Mouse (Mus musculus) adrenal gland, postnatal 25 days (tissue): ENCODE data around the gene Krtap9-3. TPM values are rescaled to one million over a fixed set of nuclear protein-coding genes. Genes with fewer than 3 reads are reported as not detected.

Source experiments
- DNase-seq: peaks from one replicate; pipeline ENCODE4 v3.0.0; 2021; ENCODE audit warnings: mixed read lengths
- total RNA-seq: library from RNA; stranded (reverse); gene quantifications from 2 replicates; pipeline ENCODE4 v1.2.3, GENCODE M21; 2021

Gene Krtap9-3
- total RNA-seq, 1 experiment from 2014 or later, result not detected

- DNase-seq, result no peak
Measured at GRCm38 (mm10) chr11:99566530-99566929, 31.4 kb downstream of the Krtap9-3 start, which contains the start of gene Krtap3-1. TSS of gene Krtap3-1 (minus strand) at chr11:99566630.

DNA sequence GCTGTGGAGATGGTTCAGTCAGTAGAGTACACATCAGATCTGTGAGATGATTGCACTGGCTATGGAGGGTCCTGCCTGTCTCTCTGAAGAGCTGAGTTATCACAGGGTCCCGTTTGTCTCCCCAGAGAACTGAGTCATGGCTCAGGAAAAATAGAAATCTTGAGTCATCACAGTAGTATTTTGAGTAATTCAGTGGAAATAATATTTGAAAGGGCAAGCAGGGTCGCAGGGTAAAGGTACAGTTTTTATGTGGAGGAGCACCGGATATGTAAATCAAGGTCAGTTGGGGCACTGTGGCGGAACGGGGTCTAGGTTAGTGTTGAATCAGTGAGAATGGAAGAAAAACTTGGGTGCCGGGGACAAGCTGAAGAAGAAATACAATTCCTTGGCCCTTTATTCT, 35.3 kb downstream of the Krtap9-3 start:
- no peak for DNase-seq

DNA sequence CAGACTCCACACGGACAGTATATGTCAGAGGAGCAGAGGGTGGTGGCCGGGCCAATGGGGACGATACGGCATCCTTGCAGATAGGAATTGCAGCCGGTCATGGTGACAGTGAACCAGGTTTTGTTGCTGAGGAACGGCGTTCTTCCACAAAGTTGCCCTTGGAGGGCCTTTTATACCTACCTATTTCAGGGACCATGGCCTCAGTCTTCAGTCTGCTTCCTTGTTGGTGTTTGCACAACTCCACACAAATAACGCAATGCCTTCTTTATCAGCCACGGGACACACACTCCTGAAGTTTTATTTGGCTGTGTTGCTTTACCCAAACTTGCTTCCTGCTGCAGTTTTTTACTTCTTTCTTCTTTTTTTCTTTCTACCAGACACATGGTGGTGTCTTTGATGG, 38.5 kb downstream of the Krtap9-3 start, which contains the start of gene Gm11939:
Gene Gm11939 (minus strand): TSS at position 101 of the 400 bp plus-strand sequence.
- DNase-seq, result no peak

DNA sequence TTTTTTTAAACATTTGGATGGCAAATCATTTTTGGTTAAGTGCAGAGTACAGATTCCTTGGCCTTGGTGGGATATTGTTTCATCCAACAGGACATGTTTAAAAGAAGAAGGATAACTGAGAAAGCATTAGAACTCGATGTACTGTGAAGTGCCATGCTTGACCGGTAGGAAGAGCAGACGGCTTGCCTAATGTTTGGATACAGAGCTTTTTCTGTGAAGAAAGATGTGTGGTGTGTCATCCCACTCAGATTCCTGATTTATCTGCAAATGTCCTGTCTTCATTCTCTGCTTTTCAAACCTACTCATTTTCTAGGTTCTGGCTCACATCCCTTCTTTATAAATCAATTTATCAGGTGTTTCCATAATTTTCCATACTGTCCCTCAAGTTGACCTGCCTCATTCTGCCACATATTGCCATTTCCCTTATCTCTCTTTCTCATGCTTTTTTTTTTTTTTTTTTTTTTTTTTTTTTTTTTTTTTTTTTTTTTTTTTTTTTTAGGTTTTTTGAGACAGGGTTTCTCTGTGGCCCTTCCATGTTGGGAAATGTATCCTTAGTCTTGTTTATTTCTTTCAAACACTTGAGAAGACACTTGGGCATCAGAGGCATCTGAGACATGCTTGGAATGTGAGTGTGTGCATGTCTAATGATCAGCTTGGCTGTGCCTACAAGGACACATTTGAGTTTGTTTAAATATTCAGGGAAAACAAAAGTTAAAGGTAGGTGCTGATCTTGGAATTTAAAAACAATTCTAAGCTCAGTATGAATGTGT, 39.7 kb downstream of the Krtap9-3 start:
- no peak for DNase-seq

GRCm38 (mm10) chr11:99556753-99557152, 41.2 kb downstream of the Krtap9-3 start, which contains the start of gene Krtap3-2:
TSS of gene Krtap3-2 (minus strand) at chr11:99556853.
- no peak for DNase-seq

GRCm38 (mm10) chr11:99556195-99556594, 41.7 kb downstream of the Krtap9-3 start:
- DNase-seq, result no peak

DNA sequence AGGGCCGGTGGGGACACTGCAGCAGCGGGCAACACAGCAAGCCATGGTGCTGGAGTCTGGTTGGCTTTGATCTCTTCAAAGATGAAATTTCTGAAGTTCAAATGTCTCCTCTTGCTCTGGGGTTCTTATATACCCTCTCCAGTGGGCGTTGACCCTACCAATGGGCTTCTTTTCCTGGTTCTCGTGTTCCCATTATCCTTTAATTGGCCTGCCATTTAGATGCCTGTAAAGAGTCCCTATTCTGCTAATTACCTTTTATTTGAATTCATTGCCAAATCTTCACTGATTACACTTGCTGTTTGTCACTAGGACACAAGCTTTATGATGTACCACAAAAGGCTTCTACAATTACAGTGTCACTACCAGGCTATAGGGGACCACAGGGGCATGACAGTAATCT, 47.1 kb downstream of the Krtap9-3 start, which contains the start of gene Krtap3-3:
Gene Krtap3-3 (minus strand): TSS at position 101 of the 400 bp plus-strand sequence.
- DNase-seq, result no peak

GRCm38 (mm10) chr11:99547892-99548291, 50.0 kb downstream of the Krtap9-3 start:
- no peak for DNase-seq

Other genes starting within 250 kb of the Krtap9-3 start
- gene Krt27, start 247.0 kb downstream of the Krtap9-3 start, total RNA-seq, result not detected in 2 replicates
- not detected in 2 replicates for gene Krt28, start 223.2 kb downstream of the Krtap9-3 start, total RNA-seq
- 4.3 and 7.7 TPM in 2 replicates for gene Krt10, start 208.7 kb downstream of the Krtap9-3 start, total RNA-seq
- not detected in 2 replicates for gene Krt12, start 175.8 kb downstream of the Krtap9-3 start, total RNA-seq
- gene Krt20, start 160.0 kb downstream of the Krtap9-3 start, total RNA-seq, result 0.15 TPM in 1 of 2 replicates, not detected in the other
- gene Krt23, start 105.0 kb downstream of the Krtap9-3 start, total RNA-seq, result not detected in 2 replicates
- not detected in 2 replicates for gene Krt39, start 76.8 kb downstream of the Krtap9-3 start, total RNA-seq
- not detected in 2 replicates for gene Krt40, start 54.9 kb downstream of the Krtap9-3 start, total RNA-seq
- gene Krtap3-3, start 47.2 kb downstream of the Krtap9-3 start, total RNA-seq, result not detected in 2 replicates
- not detected in 2 replicates for gene Krtap3-2, start 41.3 kb downstream of the Krtap9-3 start, total RNA-seq
- not detected in 2 replicates for gene Gm11939, start 38.6 kb downstream of the Krtap9-3 start, total RNA-seq
- not detected in 2 replicates for gene Krtap3-1, start 31.5 kb downstream of the Krtap9-3 start, total RNA-seq
- not detected in 2 replicates for gene Krtap1-5, start 17.1 kb downstream of the Krtap9-3 start, total RNA-seq
- not detected in 2 replicates for gene Krtap1-4, start 14.5 kb downstream of the Krtap9-3 start, total RNA-seq
- gene Krtap1-3, start 6.8 kb downstream of the Krtap9-3 start, total RNA-seq, result not detected in 2 replicates
- not detected in 2 replicates for gene Gm11938, start 5.2 kb upstream of the Krtap9-3 start, total RNA-seq
- gene Gm11937, start 12.1 kb upstream of the Krtap9-3 start, total RNA-seq, result not detected in 2 replicates
- not detected in 2 replicates for gene Krtap2-4, start 16.7 kb upstream of the Krtap9-3 start, total RNA-seq
- not detected in 2 replicates for gene Gm11562, start 22.3 kb upstream of the Krtap9-3 start, total RNA-seq
- not detected in 2 replicates for gene Krtap4-1, start 30.1 kb upstream of the Krtap9-3 start, total RNA-seq
- not detected in 2 replicates for gene Krtap4-2, start 37.0 kb upstream of the Krtap9-3 start, total RNA-seq
- not detected in 2 replicates for gene Krtap4-7, start 46.0 kb upstream of the Krtap9-3 start, total RNA-seq
- not detected in 2 replicates for gene Gm11555, start 52.1 kb upstream of the Krtap9-3 start, total RNA-seq
- not detected in 2 replicates for gene Gm11563, start 60.9 kb upstream of the Krtap9-3 start, total RNA-seq
- gene Krtap4-6, start 67.9 kb upstream of the Krtap9-3 start, total RNA-seq, result not detected in 2 replicates
- not detected in 2 replicates for gene Gm14190, start 92.6 kb upstream of the Krtap9-3 start, total RNA-seq
- not detected in 2 replicates for gene Gm14180, start 136.2 kb upstream of the Krtap9-3 start, total RNA-seq
- not detected in 2 replicates for gene Gm11595, start 174.8 kb upstream of the Krtap9-3 start, total RNA-seq
- not detected in 2 replicates for gene Krtap4-8, start 182.6 kb upstream of the Krtap9-3 start, total RNA-seq
- not detected in 2 replicates for gene Krtap4-9, start 187.1 kb upstream of the Krtap9-3 start, total RNA-seq
- gene Gm11596, start 195.4 kb upstream of the Krtap9-3 start, total RNA-seq, result not detected in 2 replicates
- gene Gm11569, start 200.8 kb upstream of the Krtap9-3 start, total RNA-seq, result not detected in 2 replicates
- gene Gm11554, start 206.3 kb upstream of the Krtap9-3 start, total RNA-seq, result not detected in 2 replicates
- gene Krtap4-13, start 211.8 kb upstream of the Krtap9-3 start, total RNA-seq, result not detected in 2 replicates
- gene Gm11564, start 217.6 kb upstream of the Krtap9-3 start, total RNA-seq, result not detected in 2 replicates
- gene 2300003K06Rik, start 240.0 kb upstream of the Krtap9-3 start, total RNA-seq, result not detected in 2 replicates